Mouse (Mus musculus) cortical plate, adult 2 months (tissue): ENCODE data around the gene Pik3r2.

ENCODE experiments used
- CTCF ChIP-seq: fragments of 200-500 bp; IDR thresholded peaks from 2 replicates; pipeline ENCODE4 v1.5.1; 2011; ENCODE audit warnings: mild to moderate bottlenecking, control low read depth, low read length; ENCODE audit not compliant: insufficient read depth; ENCODE audit errors: extremely low read depth
- POLR2A ChIP-seq: fragments of 200-500 bp; IDR thresholded peaks from 2 replicates; pipeline ENCODE4 v1.6.1; 2011; ENCODE audit warnings: mild to moderate bottlenecking, low read length, control low read depth; ENCODE audit not compliant: insufficient read depth; ENCODE audit errors: extremely low read depth

DNA sequence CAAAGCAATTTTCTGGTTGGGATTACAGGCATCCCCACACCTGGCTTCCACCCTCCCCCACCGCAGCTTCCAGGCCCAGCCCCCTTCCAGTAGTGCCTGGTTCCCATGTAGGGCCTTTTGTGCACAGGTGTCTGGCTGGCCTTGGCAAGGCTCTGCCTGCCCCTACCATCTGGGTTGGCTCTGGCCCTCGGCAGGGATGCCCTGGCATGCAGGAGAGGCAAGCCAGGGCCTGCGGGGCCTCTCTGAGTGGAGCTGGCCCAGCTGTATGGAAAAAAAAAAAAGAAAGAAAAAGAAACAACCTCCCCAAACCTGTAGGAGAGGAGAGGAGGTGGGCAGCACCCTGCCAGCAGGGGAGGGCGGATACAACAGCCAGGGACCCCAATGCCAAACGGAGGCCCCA is 3.1 kb downstream of the Pik3r2 start:
- TF ChIP-seq CTCF (no peak), POLR2A (no peak)
